Mouse (Mus musculus) erythroblast, embryonic 14.5 days (primary cell): ENCODE results near the gene Helt. TPM values are rescaled to one million over a fixed set of nuclear protein-coding genes. Genes with fewer than 3 reads are reported as not detected.

Experiments
- H3K27me3 ChIP-seq: 2 replicates; pipeline ENCODE4 v1.6.1; 2012; ENCODE audit warnings: inconsistent platforms; ENCODE audit not compliant: control insufficient read depth
- H3K36me3 ChIP-seq: 2 replicates; pipeline ENCODE4 v1.6.1; 2012; ENCODE audit warnings: mild to moderate bottlenecking, inconsistent platforms; ENCODE audit not compliant: control insufficient read depth
- H3K4me1 ChIP-seq: 2 replicates; pipeline ENCODE4 v1.6.1; 2012; ENCODE audit warnings: inconsistent platforms; ENCODE audit not compliant: control insufficient read depth
- H3K4me3 ChIP-seq: replicated peaks from 2 replicates; pipeline ENCODE3; 2012; ENCODE audit warnings: moderate library complexity, mild to moderate bottlenecking, inconsistent platforms
- H3K9me3 ChIP-seq: 2 replicates; pipeline ENCODE4 v1.6.1; 2012; ENCODE audit warnings: low read length, inconsistent platforms, mixed read lengths; ENCODE audit not compliant: control insufficient read depth
- GATA1 ChIP-seq: IDR thresholded peaks from 2 replicates; pipeline ENCODE4 v1.6.1; 2012; ENCODE audit warnings: low read length, inconsistent platforms, mixed read lengths
- TAL1 ChIP-seq: IDR thresholded peaks from 3 replicates; pipeline ENCODE4 v1.6.1; 2012; ENCODE audit warnings: low read length, inconsistent platforms, mixed read lengths
- polyA plus RNA-seq: library from polyadenylated mRNA; stranded (reverse); fragments of >175 nt; gene quantifications from 2 replicates; pipeline ENCODE4 v1.2.3, GENCODE M21; 2012

Gene Helt
- polyA plus RNA-seq, 1 experiment: not detected

- H3K9me3 ChIP-seq: no peaks in the 10 kb centered on the region
- H3K27me3 ChIP-seq: no peaks in the 10 kb centered on the region
- TF ChIP-seq GATA1 (no peak), TAL1 (no peak)
- no peaks in the 10 kb centered on the region for H3K4me1 ChIP-seq
- no peak overlapping the region for H3K4me3 ChIP-seq
- H3K36me3 ChIP-seq: no peaks in the 10 kb centered on the region
Observed at GRCm38 (mm10) chr8:46251561-46251960, 42.9 kb downstream of the Helt start.

GRCm38 (mm10) chr8:46246346-46246745 lies 48.1 kb downstream of the Helt start:
- H3K4me1 ChIP-seq: peaks cover 4% of the 10 kb centered on the region
- H3K36me3 ChIP-seq: no peaks in the 10 kb centered on the region
- no peak overlapping the region for H3K4me3 ChIP-seq
- TF ChIP-seq GATA1 (no peak), TAL1 (no peak)
- no peaks in the 10 kb centered on the region for H3K27me3 ChIP-seq
- no peaks in the 10 kb centered on the region for H3K9me3 ChIP-seq

GRCm38 (mm10) chr8:46242946-46243345 lies 51.5 kb downstream of the Helt start:
- Histone ChIP-seq H3K4me3 (no peak overlapping the region), H3K36me3 (no peaks in the 10 kb centered on the region), H3K9me3 (no peaks in the 10 kb centered on the region), H3K4me1 (peaks cover 4% of the 10 kb centered on the region), H3K27me3 (0 out of 2 replicates have a peak, but pooled peaks cover 2% of the 10 kb centered on the region)
- TF ChIP-seq TAL1 (no peak), GATA1 (no peak)

Other genes starting within 250 kb of the Helt start
- gene Cfap97, start 142.9 kb downstream of the Helt start, polyA plus RNA-seq: 0.07 and 0.15 TPM in 2 replicates
- gene Snx25, start 142.5 kb downstream of the Helt start, polyA plus RNA-seq: 0.32 and 0.38 TPM in 2 replicates
- 0.24 and 0.45 TPM in 2 replicates for gene Slc25a4, start 83.4 kb downstream of the Helt start, polyA plus RNA-seq
- gene Acsl1, start 176.4 kb upstream of the Helt start, polyA plus RNA-seq: 2.0 and 2.8 TPM in 2 replicates